Mouse (Mus musculus) C2C12 (cell line): Measurements from ENCODE around the gene Pglyrp1.

ENCODE experiments used
- CTCF ChIP-seq: IDR thresholded peaks from one replicate; pipeline ENCODE4 v1.5.1; 2011; ENCODE audit not compliant: control insufficient read depth, insufficient read depth, insufficient read length
- USF1 ChIP-seq: IDR thresholded peaks from one replicate; pipeline ENCODE4 v1.6.1; 2011; ENCODE audit warnings: low read depth, mild to moderate bottlenecking, control low read depth, moderate library complexity

DNA sequence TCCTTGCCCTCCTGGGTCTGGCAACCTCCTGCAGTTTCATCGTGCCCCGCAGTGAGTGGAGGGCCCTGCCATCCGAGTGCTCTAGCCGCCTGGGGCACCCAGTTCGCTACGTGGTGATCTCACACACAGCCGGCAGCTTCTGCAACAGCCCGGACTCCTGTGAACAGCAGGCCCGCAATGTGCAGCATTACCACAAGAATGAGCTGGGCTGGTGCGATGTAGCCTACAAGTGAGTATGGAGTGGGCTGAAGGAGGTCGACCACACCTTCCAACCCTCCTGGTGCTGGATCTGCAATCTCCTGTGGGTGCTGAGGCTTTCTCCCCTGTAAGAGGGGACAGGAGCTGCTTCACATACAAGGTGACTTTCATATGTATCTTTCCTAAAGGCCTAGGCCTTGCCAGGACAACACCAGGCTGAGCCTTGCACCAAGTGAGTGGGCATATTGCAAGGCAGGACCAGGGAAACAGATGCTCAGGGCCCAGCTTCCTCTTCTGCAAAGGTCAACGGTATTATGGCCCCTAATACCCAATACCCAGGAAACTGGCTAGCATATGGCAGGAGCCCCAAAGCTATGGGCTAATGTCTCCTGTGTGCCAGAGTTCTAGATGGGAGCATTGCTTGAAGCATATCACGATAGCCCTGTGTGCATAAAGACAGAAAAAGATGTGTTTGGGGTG, 13.8 kb downstream of the Pglyrp1 start:
- TF ChIP-seq CTCF (no peak), USF1 (no peak)
